Mouse (Mus musculus) liver, adult 2 months (tissue): ENCODE results near the gene Tanc2.

Source experiments
- CTCF ChIP-seq: fragments of 200-500 bp; IDR thresholded peaks from 2 replicates; pipeline ENCODE4 v1.5.1; 2011; ENCODE audit warnings: low read depth, low read length, control low read depth
- POLR2A ChIP-seq: fragments of 200-500 bp; IDR thresholded peaks from 2 replicates; pipeline ENCODE4 v1.6.1; 2011; ENCODE audit warnings: low read length, control low read depth; ENCODE audit not compliant: insufficient read depth; ENCODE audit errors: extremely low read depth

- no peak for TF ChIP-seq CTCF
- no peak for TF ChIP-seq POLR2A
Measured at GRCm38 (mm10) chr11:105908926-105909325, 319.1 kb downstream of the Tanc2 start.
